In the genomic region with DNA sequence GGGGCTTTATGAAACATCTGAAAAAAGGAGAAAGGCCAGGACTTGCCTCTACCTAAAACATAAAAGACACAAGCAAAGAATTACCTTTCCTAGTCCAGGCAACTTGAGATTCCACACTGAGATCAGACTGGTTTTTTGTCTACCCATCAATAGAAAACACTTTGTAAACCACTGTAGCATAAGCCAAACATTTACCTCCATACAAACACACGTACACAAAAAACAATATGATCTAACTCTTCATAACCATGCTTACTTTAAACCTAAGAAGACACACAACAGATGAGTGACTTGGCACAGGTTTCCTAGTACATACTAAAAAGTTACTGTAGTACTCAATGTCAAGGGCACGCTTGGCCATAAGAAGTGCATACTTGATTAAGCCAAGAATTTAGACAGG, we compare ENCODE assay signal across 27 mouse cellular contexts. TPM values are rescaled to one million over a fixed set of nuclear protein-coding genes. Genes with fewer than 3 reads are reported as not detected.
DNase-seq lines count a peak whose midpoint lies in the region; TF ChIP-seq lines count a peak whose summit lies in the region.
"Had no signal": no experiment of that assay in that cellular context is flagged by ENCODE, and none has a peak within 500 bp of the region (broad histone marks: within the 10 kb centered on the region; RNA-seq: fewer than 3 reads in every experiment).

No protein-coding gene starts in this region.

- no peak for DNase-seq in spleen, adult 2 months (ENCODE audit: low read depth in 1 of 2, low spot score in 2 of 2)
- no peak for DNase-seq in spleen, adult 18-20 months
- DNase-seq in induced T-regulatory cell, adult 2 months (ENCODE audit: low read depth), result peak; percentile 68
- DNase-seq in splenic B cell, adult 2 months (ENCODE audit: low read depth, low spot score), result peak; percentile 26
- no peak for DNase-seq in cerebellum, adult 2 months
- no peak for DNase-seq in thymus, adult 2 months
- DNase-seq: adrenal gland, postnatal 10 days; adrenal gland, postnatal 36 days; B cell, adult 2 months; cerebellum, adult 11 months; cerebellum, adult 8-10 months; cerebellum, postnatal 10 days; cerebellum, postnatal 36 days; embryo, embryonic 11 days; gastrocnemius, postnatal 10 days; heart, adult 11 months; heart, postnatal 10 days; heart, postnatal 36 days had no signal

- TF ChIP-seq CTCF in spleen, adult 2 months (IDR thresholded peaks at IDR 0.05; ENCODE audit: extremely low read depth, insufficient read depth, insufficient read length, insufficient replicate concordance), result no peak
- TF ChIP-seq CTCF in cerebellum, adult 2 months (IDR thresholded peaks at IDR 0.05; ENCODE audit: borderline replicate concordance, insufficient read depth, low read depth, low read length), result no peak
- TF ChIP-seq CTCF in thymus, adult 2 months (IDR thresholded peaks at IDR 0.05; ENCODE audit: borderline replicate concordance, control insufficient read depth, extremely low read depth, insufficient read depth, low read length, poor library complexity), result no peak

- WGBS in spleen, adult 2 months, result 53% methylated on average over 2 of the region's 2 CpGs
- 85% methylated on average over 2 of the region's 2 CpGs for WGBS in cerebellum, adult 2 months
- WGBS in thymus, adult 2 months, result 85% methylated on average over 2 of the region's 2 CpGs

- H3K27ac ChIP-seq in spleen, adult 2 months (ENCODE audit: insufficient read depth, low read length), result peak overlapping the region; percentile 88; the same call in 1 of the 2 replicates
- no peak overlapping the region for H3K27ac ChIP-seq in cerebellum, adult 2 months (ENCODE audit: insufficient read depth, low read length)
- no peak overlapping the region; the same call in 1 of the 2 replicates for H3K27ac ChIP-seq in thymus, adult 2 months (ENCODE audit: control insufficient read depth, insufficient read depth, low read length)
- H3K27ac ChIP-seq: embryonic facial prominence, embryonic 10.5 days; embryonic facial prominence, embryonic 13.5 days; forebrain, embryonic 10.5 days; forebrain, embryonic 13.5 days; heart, embryonic 15.5 days; hindbrain, embryonic 10.5 days; hindbrain, embryonic 13.5 days had no signal

- H3K27me3 ChIP-seq in spleen, adult 2 months (ENCODE audit: control insufficient read depth, insufficient read depth, low read length), result no peaks in the 10 kb centered on the region
- H3K27me3 ChIP-seq in splenic B cell, adult 2 months (ENCODE audit: control insufficient read depth, insufficient read depth, low read length, poor library complexity, severe bottlenecking), result no peaks in the 10 kb centered on the region
- no peaks in the 10 kb centered on the region for H3K27me3 ChIP-seq in cerebellum, adult 2 months (ENCODE audit: control insufficient read depth, insufficient read depth, low read length)
- H3K27me3 ChIP-seq in thymus, adult 2 months (ENCODE audit: control insufficient read depth, insufficient read depth, low read length), result no peaks in the 10 kb centered on the region
- H3K27me3 ChIP-seq: embryonic facial prominence, embryonic 13.5 days; forebrain, embryonic 13.5 days; heart, embryonic 12.5 days; heart, embryonic 15.5 days; hindbrain, embryonic 13.5 days; Patski had no signal

- H3K4me3 ChIP-seq in spleen, adult 2 months (ENCODE audit: extremely low read depth, insufficient read depth, insufficient read length), result peak overlapping the region; percentile 49; the same call in 1 of the 2 replicates
- no peak overlapping the region for H3K4me3 ChIP-seq in cerebellum, adult 2 months (replicated peaks; ENCODE audit: insufficient read depth, low read depth, low read length)
- no peak overlapping the region for H3K4me3 ChIP-seq in thymus, adult 2 months (ENCODE audit: control insufficient read depth, insufficient read depth, low read length)
- H3K4me3 ChIP-seq: embryonic facial prominence, embryonic 10.5 days; embryonic facial prominence, embryonic 13.5 days; forebrain, embryonic 10.5 days; forebrain, embryonic 13.5 days; heart, embryonic 12.5 days; heart, embryonic 15.5 days; hindbrain, embryonic 10.5 days; hindbrain, embryonic 13.5 days had no signal

- peaks cover 7% of the 10 kb centered on the region for H3K4me1 ChIP-seq in spleen, adult 2 months (ENCODE audit: control insufficient read depth, insufficient read depth, insufficient read length)
- no peaks in the 10 kb centered on the region for H3K4me1 ChIP-seq in cerebellum, adult 2 months (ENCODE audit: control insufficient read depth, insufficient read depth, low read length)
- H3K4me1 ChIP-seq in thymus, adult 2 months (replicated peaks; ENCODE audit: control insufficient read depth, insufficient read depth, low read length), result peaks cover 6% of the 10 kb centered on the region
- H3K4me1 ChIP-seq: embryonic facial prominence, embryonic 10.5 days; forebrain, embryonic 13.5 days; heart, embryonic 12.5 days; hindbrain, embryonic 10.5 days; hindbrain, embryonic 13.5 days had no signal

- peaks cover 17% of the 10 kb centered on the region for H3K36me3 ChIP-seq in spleen, adult 2 months (ENCODE audit: control insufficient read depth, insufficient read depth, low read length)
- H3K36me3 ChIP-seq in splenic B cell, adult 2 months (ENCODE audit: control insufficient read depth, insufficient read depth, low read length, poor library complexity, severe bottlenecking), result peaks cover 14% of the 10 kb centered on the region; the same call in 1 of the 2 replicates
- peaks cover 21% of the 10 kb centered on the region for H3K36me3 ChIP-seq in thymus, adult 2 months (ENCODE audit: control insufficient read depth, insufficient read depth, low read length)
- H3K36me3 ChIP-seq: embryonic facial prominence, embryonic 10.5 days; forebrain, embryonic 10.5 days; heart, embryonic 15.5 days; hindbrain, embryonic 10.5 days; hindbrain, embryonic 13.5 days had no signal

- no peak for TF ChIP-seq POLR2A in spleen, adult 2 months (IDR thresholded peaks at IDR 0.05; ENCODE audit: low read depth, low read length)
- TF ChIP-seq POLR2A in cerebellum, adult 2 months (IDR thresholded peaks at IDR 0.05; ENCODE audit: borderline replicate concordance, insufficient read depth, low read length), result no peak
- TF ChIP-seq POLR2A in thymus, adult 2 months (IDR thresholded peaks at IDR 0.05; ENCODE audit: control insufficient read depth, extremely low read depth, insufficient read depth, low read length, poor library complexity), result no peak

RNA-seq across cellular contexts. Expression of a gene that starts 9.5 kb away (rescaled TPM):
- polyA plus RNA-seq in spleen, adult 2 months (2012; rRNA removed), result 25.7 and 30.0 TPM in 2 replicates
- polyA plus RNA-seq in cerebellum, adult 2 months (2012; rRNA removed), result 25.2 and 28.1 TPM in 2 replicates
- polyA plus RNA-seq in thymus, adult 2 months (2012; rRNA removed), result 27.2 and 33.1 TPM in 2 replicates

Comparison
In these comparisons a context has a peak if more than half of its experiments do, and no peak if none do; other contexts are left out.
1. DNase-seq: peak in induced T-regulatory cell, adult 2 months (single experiment) and splenic B cell, adult 2 months (single experiment); none in spleen, adult 2 months (0 of 2), spleen, adult 18-20 months (0 of 2), cerebellum, adult 2 months (0 of 2) and thymus, adult 2 months (single experiment).